In the genomic region with DNA sequence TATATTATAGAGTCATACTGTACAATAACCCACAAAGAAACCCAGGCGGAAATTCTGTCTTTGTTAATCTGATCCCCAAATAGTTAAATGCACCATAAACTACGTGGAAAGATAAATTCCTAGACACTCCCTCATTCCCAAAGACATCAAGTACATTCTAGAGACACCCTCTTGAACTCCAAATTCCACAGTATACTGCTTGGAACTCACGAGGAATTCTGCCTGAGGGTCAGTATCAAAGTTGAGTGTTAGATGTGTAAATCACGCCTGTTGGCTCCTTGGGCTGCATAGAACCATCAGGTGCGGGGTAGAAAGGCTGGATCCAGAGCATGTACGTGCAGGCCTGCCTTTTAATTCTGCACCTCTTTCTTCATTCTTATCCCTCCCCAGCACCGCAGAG, we compare ENCODE assay signal across 18 mouse cellular contexts. TPM values are rescaled to one million over a fixed set of nuclear protein-coding genes. Genes with fewer than 3 reads are reported as not detected.
"Had no signal": no experiment of that assay in that cellular context is flagged by ENCODE, and none has a peak within 500 bp of the region (broad histone marks: within the 10 kb centered on the region; RNA-seq: fewer than 3 reads in every experiment).

No protein-coding gene starts in this region.

- H3K4me3 ChIP-seq: intestine, embryonic 15.5 days; limb, embryonic 13.5 days; lung, embryonic 15.5 days; megakaryocyte, embryonic 14.5 days; midbrain, embryonic 10.5 days; midbrain, embryonic 13.5 days; myocyte; neural tube, embryonic 13.5 days had no signal

- H3K4me2 ChIP-seq: intestine, embryonic 15.5 days; limb, embryonic 13.5 days; liver, embryonic 11.5 days; lung, embryonic 15.5 days; midbrain, embryonic 13.5 days; neural tube, embryonic 13.5 days had no signal

- H3K9ac ChIP-seq: intestine, embryonic 15.5 days; limb, embryonic 13.5 days; lung, embryonic 15.5 days; midbrain, embryonic 13.5 days; neural tube, embryonic 13.5 days had no signal

- H3K4me1 ChIP-seq: limb, embryonic 13.5 days; lung, embryonic 15.5 days; midbrain, embryonic 13.5 days; neural tube, embryonic 13.5 days had no signal

- H3K36me3 ChIP-seq: intestine, embryonic 15.5 days; limb, embryonic 13.5 days; lung, embryonic 15.5 days; midbrain, embryonic 10.5 days; midbrain, embryonic 13.5 days; neural tube, embryonic 13.5 days had no signal

- H3K9me3 ChIP-seq: intestine, embryonic 15.5 days; limb, embryonic 13.5 days; lung, embryonic 15.5 days; megakaryocyte, embryonic 14.5 days; midbrain, embryonic 10.5 days; midbrain, embryonic 13.5 days; neural tube, embryonic 13.5 days had no signal

- H3K27me3 ChIP-seq: intestine, embryonic 15.5 days; limb, embryonic 13.5 days; lung, embryonic 15.5 days; megakaryocyte, embryonic 14.5 days; midbrain, embryonic 13.5 days; neural tube, embryonic 13.5 days had no signal

- DNase-seq: kidney, adult 2 months; kidney, postnatal 14 days; left cerebral cortex, postnatal 4 days; thymus, adult 2 months; thymus, postnatal 14 days; thymus, postnatal 4 days had no signal

- ATAC-seq: intestine, embryonic 15.5 days; midbrain, embryonic 13.5 days; midbrain, embryonic 16.5 days had no signal

- H3K27ac ChIP-seq: intestine, embryonic 15.5 days; limb, embryonic 13.5 days; lung, embryonic 15.5 days; midbrain, embryonic 10.5 days; midbrain, embryonic 13.5 days; neural tube, embryonic 13.5 days had no signal

RNA-seq across cellular contexts. Expression of gene Ccdc177, which starts 14.3 kb away (rescaled TPM):
- polyA plus RNA-seq: kidney, adult 2 months; liver, embryonic 11.5 days; liver, embryonic 16.5 days; myocyte; spleen, adult 2 months; thymus, adult 2 months had no signal
